Mouse (Mus musculus) neural tube, embryonic 14.5 days (tissue): ENCODE measurements at regions not wholly inside any gene's neighbourhood (a gene's known extent, or its start where the extent isn't known, plus 50 kb on each side); places are given as distances from the start of the nearest gene placed in this dataset.

Source experiments
- ATAC-seq: fragments of 200-750 bp; cut with Nextera tagmentation; 2 replicates; pipeline ENCODE4 v1.8.0; 2017; ENCODE audit warnings: low read depth, mild to moderate bottlenecking, moderate TSS enrichment, moderate library complexity
- H3K27ac ChIP-seq: fragments of 300-500 bp; sonication (generic); 2 replicates; pipeline ENCODE4 v1.5.1; 2014; ENCODE audit warnings: low read depth, mild to moderate bottlenecking, control low read depth, low read length, moderate library complexity, mixed read lengths
- H3K27me3 ChIP-seq: fragments of 300-500 bp; sonication (generic); 2 replicates; pipeline ENCODE4 v1.6.1; 2014; ENCODE audit warnings: low read length; ENCODE audit not compliant: control insufficient read depth, insufficient read depth
- H3K36me3 ChIP-seq: fragments of 300-500 bp; sonication (generic); 2 replicates; pipeline ENCODE4 v1.6.1; 2014; ENCODE audit warnings: low read length, mixed read lengths; ENCODE audit not compliant: control insufficient read depth, insufficient read depth
- H3K4me1 ChIP-seq: fragments of 300-500 bp; sonication (generic); 2 replicates; pipeline ENCODE4 v1.6.1; 2014; ENCODE audit warnings: low read length; ENCODE audit not compliant: control insufficient read depth, insufficient read depth
- H3K4me2 ChIP-seq: fragments of 300-500 bp; sonication (generic); 2 replicates; pipeline ENCODE4 v1.6.1; 2014; ENCODE audit warnings: mild to moderate bottlenecking, low read depth, low read length, control low read depth
- H3K4me3 ChIP-seq: fragments of 300-500 bp; sonication (generic); 2 replicates; pipeline ENCODE4 v1.5.1; 2014; ENCODE audit warnings: low read depth, low read length, control low read depth, mixed read lengths
- H3K9ac ChIP-seq: fragments of 300-500 bp; sonication (generic); replicated peaks from 2 replicates; pipeline ENCODE4 v1.6.1; 2014; ENCODE audit warnings: low read depth, mild to moderate bottlenecking, control low read depth, low read length, mixed read lengths
- H3K9me3 ChIP-seq: fragments of 300-500 bp; sonication (generic); 2 replicates; pipeline ENCODE4 v1.6.1; 2016; ENCODE audit warnings: low read length; ENCODE audit not compliant: control insufficient read depth
- WGBS: fragments of 180-500 bp; shearing (Covaris S2); extraction: QIAGEN DNeasy Blood & Tissue Kit; methylation state at CpG from one replicate; pipeline ENCODE4 v1.1.7; 2014; 5-methylcytosine and 5-hydroxymethylcytosine counted together

DNA sequence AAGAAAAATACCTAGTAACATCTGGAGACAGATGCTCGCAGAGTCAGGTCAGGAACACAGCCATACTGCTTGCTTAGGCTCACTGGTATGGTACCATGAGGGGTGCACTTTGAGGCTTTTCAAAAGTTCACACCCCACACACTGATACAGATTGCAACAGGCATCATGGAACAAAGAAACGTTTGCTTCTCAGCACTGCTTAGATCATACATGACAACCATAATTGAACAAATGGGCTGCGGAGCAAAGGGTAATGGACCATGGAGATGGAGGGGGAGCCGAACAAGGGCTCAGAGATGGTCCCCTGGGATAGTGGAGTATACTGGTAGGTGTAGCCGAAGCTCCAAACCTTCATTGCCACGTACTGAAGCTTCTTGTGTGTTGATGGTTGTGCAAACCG, 228.6 kb upstream of the Tll1 start:
- 63% methylated on average over 7 of the region's 7 CpGs for WGBS
- Histone ChIP-seq H3K4me3 (no peak overlapping the region), H3K4me1 (no peaks in the 10 kb centered on the region), H3K27me3 (no peaks in the 10 kb centered on the region), H3K36me3 (no peaks in the 10 kb centered on the region), H3K9ac (no peak overlapping the region), H3K4me2 (no peak overlapping the region), H3K27ac (no peak overlapping the region), H3K9me3 (no peaks in the 10 kb centered on the region)
- no peak for ATAC-seq

- no peaks in the 10 kb centered on the region for H3K36me3 ChIP-seq
- no peak overlapping the region for H3K4me3 ChIP-seq
- H3K4me1 ChIP-seq = peaks cover 5% of the 10 kb centered on the region
- H3K4me2 ChIP-seq = no peak overlapping the region
- H3K9me3 ChIP-seq = no peaks in the 10 kb centered on the region
- H3K27ac ChIP-seq = no peak overlapping the region
- H3K27me3 ChIP-seq = no peaks in the 10 kb centered on the region
- no peak overlapping the region for H3K9ac ChIP-seq
- ATAC-seq = 0 out of 2 replicates have a peak, but pooled peaks have one; percentile 6
- WGBS = 38% methylated on average over 4 of the region's 4 CpGs
These were observed 216.8 kb upstream of the Tll1 start for GRCm38 (mm10) chr8:64422850-64423214.

GRCm38 (mm10) chr8:64422200-64422849, 216.3 kb upstream of the Tll1 start:
- H3K4me2 ChIP-seq = no peak overlapping the region
- H3K27me3 ChIP-seq = no peaks in the 10 kb centered on the region
- H3K9me3 ChIP-seq = no peaks in the 10 kb centered on the region
- no peak overlapping the region for H3K9ac ChIP-seq
- no peak overlapping the region for H3K27ac ChIP-seq
- H3K4me1 ChIP-seq = peaks cover 5% of the 10 kb centered on the region
- WGBS = 12% methylated on average over 8 of the region's 8 CpGs
- no peak overlapping the region for H3K4me3 ChIP-seq
- H3K36me3 ChIP-seq = no peaks in the 10 kb centered on the region
- peak; percentile 65; the same call in 1 of the 2 replicates for ATAC-seq

DNA sequence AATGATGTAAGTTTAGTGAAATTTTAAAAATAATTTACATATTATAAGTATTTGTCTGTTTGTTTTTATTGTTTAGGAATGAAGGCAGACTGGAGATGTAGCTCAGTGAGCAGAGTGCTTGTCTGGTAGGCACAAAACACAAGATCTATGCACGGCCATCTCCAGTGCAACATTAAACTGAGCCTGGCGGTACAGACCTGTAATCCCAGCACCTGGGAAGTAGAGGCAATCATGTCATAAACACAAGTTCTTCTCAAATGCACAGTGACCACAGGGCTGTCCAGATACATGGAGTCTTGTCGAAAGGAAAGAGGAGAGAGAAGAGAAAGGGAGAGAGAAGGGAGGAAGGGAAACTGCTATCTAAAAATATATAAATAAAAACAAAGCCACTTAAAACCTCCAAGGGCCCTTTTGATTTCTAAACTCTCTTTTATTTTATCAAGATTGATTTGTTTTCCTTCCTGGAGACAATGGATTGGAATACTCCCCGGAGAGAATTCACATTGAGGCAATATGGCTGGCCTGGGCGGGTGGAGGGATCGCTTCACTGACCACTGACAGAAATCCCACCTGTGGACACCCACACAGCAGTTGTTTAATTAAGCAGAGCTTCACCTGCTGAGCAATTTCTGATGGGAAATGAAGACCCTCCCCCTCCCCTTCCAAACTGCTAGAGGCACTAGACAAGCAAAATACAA, 215.6 kb upstream of the Tll1 start:
- 56% methylated on average over 6 of the region's 6 CpGs for WGBS

DNA sequence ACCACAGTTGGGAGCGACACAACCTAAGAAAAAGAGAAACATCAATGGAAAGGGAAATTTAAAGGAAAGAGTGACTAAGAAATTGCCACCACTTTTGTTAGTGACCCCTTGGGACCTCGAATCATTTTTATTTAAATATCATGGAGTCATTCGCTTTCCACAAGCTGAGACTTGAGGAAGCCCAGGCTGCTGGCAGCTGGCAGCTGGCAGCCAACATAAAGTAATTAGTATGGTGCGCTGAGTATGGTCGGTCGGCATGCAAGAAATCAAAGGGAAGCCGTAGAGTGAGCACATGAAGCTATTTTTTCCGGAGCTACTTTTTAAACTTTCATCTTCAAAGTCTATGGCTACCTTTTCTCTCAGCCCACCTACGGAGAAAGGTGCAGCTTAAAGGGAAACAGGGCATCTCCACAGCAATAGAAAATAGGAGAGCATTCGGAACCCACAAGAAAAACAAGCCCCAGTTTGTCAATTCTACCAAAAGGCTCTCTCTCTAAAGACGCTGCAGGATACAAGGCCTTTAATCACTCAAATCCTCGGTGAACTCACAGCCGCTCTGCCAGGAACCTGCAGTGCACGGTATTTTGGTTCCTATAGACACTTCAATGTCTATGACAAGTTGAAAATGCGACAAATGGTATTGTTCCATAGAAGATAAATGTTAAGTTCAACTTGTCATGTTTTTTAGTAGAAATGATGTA, 206.6 kb upstream of the Tll1 start:
- H3K4me1 ChIP-seq = no peaks in the 10 kb centered on the region
- no peak overlapping the region for H3K4me3 ChIP-seq
- ATAC-seq = no peak
- H3K27me3 ChIP-seq = no peaks in the 10 kb centered on the region
- H3K9me3 ChIP-seq = no peaks in the 10 kb centered on the region
- H3K4me2 ChIP-seq = no peak overlapping the region
- H3K9ac ChIP-seq = no peak overlapping the region
- WGBS = 41% methylated on average over 15 of the region's 15 CpGs
- H3K27ac ChIP-seq = no peak overlapping the region
- H3K36me3 ChIP-seq = no peaks in the 10 kb centered on the region

More for the DNA sequence above, 215.6 kb upstream of the Tll1 start:
- Histone ChIP-seq H3K4me3 (no peak overlapping the region), H3K27me3 (no peaks in the 10 kb centered on the region), H3K27ac (no peak overlapping the region), H3K4me2 (no peak overlapping the region), H3K9me3 (no peaks in the 10 kb centered on the region), H3K36me3 (no peaks in the 10 kb centered on the region), H3K9ac (no peak overlapping the region), H3K4me1 (peaks cover 5% of the 10 kb centered on the region)
- ATAC-seq = peak; percentile 88

- H3K4me1 ChIP-seq = no peaks in the 10 kb centered on the region
- H3K4me2 ChIP-seq = no peak overlapping the region
- no peaks in the 10 kb centered on the region for H3K36me3 ChIP-seq
- H3K9ac ChIP-seq = no peak overlapping the region
- WGBS = 45% methylated on average over 9 of the region's 9 CpGs
- no peak for ATAC-seq
- H3K9me3 ChIP-seq = no peaks in the 10 kb centered on the region
- no peaks in the 10 kb centered on the region for H3K27me3 ChIP-seq
- no peak overlapping the region for H3K27ac ChIP-seq
- no peak overlapping the region for H3K4me3 ChIP-seq
These were observed 200.9 kb upstream of the Tll1 start for GRCm38 (mm10) chr8:64406775-64407490.

GRCm38 (mm10) chr8:64399554-64399953, 193.5 kb upstream of the Tll1 start:
- 64% methylated on average over 3 of the region's 3 CpGs for WGBS
- Histone ChIP-seq H3K27ac (no peak overlapping the region), H3K27me3 (no peaks in the 10 kb centered on the region), H3K4me2 (no peak overlapping the region), H3K4me1 (no peaks in the 10 kb centered on the region), H3K9me3 (no peaks in the 10 kb centered on the region), H3K9ac (no peak overlapping the region), H3K36me3 (no peaks in the 10 kb centered on the region), H3K4me3 (no peak overlapping the region)
- ATAC-seq = no peak

GRCm38 (mm10) chr8:64397876-64398275, 191.8 kb upstream of the Tll1 start:
- Histone ChIP-seq H3K4me3 (no peak overlapping the region), H3K9ac (no peak overlapping the region), H3K4me1 (no peaks in the 10 kb centered on the region), H3K27ac (no peak overlapping the region), H3K4me2 (no peak overlapping the region), H3K36me3 (no peaks in the 10 kb centered on the region), H3K27me3 (no peaks in the 10 kb centered on the region), H3K9me3 (no peaks in the 10 kb centered on the region)
- no peak for ATAC-seq
- WGBS = 72% methylated on average over 4 of the region's 4 CpGs
